Mouse (Mus musculus) brain, embryonic 18.5 days (tissue): ENCODE results near the gene Pcbd2.

Source experiments
- DNase-seq: peaks from one replicate; pipeline ENCODE4 v3.0.0-alpha.2; 2012; ENCODE audit warnings: low read depth, low spot score

Gene Pcbd2

DNA sequence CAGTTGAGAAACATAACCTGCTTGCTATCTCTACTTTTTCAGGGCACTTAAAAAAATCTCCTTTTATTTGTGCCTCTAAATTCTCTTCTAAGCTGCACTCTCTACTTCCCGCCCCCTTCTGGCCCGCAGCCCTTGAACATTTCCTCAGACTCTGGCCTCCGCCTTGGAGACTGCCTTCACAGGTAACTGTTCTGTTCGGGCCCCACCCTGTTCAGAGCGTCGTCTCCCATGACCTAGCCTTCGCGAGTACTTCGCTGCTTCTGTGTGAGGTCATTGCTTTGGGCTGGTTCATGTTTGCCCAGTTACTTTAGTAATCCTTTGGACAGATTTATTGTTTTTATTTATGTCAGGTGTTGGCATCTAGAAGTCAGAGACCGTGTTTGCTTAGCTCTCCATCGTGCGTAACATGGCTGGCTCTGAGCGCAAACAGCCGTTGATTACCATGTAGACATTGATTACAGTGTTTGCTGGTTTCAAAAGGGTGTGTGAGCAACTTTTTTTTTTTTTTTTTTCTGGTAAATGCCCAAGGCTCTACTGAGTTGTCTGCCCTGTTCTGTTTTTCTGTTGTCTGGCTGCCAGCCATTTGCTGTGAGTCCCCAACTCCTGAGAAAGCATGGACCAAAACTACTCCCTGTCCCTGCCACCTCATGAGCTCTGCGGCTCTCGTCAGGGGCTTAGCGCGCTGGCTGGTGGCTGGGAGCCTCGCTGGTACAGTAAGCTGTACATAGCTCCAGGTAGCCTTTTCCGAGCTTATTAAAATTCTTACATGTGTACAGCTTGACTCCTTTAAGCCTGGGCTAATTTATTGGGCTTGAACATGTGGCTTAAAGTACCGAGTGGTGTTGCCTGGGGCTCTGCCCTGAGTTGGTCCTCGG lies 6.7 kb downstream of the Pcbd2 start:
- DNase-seq, result no peak

DNA sequence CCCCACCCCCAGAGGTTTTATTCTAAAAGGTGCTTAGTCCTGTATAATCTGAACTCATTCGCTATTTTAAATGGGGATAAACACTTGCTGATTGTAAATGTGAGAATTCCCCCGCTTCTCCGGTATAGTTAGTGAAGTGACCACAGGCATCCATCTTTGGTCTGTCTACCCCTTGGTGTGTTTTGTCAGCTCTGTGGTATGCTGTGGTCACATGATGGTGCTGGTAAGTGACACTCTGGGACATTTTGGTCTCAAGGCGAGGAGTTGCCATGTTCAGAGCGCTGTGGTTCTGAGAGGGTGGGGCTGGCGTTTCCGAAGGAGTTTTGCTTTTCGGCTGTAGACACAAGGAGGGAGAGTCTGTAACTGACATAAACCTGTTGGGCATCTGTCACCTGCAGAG lies 10.7 kb downstream of the Pcbd2 start:
- DNase-seq, result no peak

DNA sequence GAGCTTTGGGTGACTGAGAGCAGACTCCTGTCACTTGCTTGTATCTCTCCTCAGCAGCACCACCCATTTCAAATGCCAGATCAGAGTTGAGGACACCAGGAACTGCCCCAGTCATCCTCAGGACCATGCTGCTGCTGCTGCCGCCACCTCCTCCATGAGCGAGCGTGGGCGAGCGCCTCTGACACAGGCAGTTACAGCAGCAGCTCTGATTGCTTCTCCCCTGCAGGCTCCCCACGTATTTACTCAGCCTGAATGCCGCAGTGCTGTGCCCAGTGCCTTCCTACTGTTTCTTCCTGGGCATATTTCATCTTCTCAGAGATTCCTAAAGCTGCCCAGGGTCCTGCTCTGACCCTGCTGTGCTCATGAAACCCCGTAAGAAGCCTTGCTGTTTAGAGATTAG lies 15.1 kb downstream of the Pcbd2 start:
- no peak for DNase-seq

DNA sequence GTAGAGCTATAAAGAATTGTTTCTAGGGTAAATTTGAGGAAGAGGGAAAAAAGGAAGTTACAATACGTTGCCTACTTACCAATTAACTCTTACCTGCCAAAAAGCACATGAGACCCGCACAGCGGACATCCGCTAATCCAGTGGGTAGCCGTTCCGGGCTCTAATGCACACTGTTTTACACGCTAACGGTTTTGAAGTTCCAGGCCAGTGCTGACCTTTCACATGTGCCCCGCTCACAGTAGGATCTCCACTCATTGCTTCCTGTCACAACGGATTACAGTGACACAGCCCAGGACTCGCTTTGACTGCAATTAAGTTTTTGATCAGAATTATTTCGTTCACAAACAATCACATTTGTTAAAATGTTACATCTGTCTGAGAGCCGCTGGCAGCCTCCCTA lies 27.2 kb downstream of the Pcbd2 start:
- no peak for DNase-seq

DNA sequence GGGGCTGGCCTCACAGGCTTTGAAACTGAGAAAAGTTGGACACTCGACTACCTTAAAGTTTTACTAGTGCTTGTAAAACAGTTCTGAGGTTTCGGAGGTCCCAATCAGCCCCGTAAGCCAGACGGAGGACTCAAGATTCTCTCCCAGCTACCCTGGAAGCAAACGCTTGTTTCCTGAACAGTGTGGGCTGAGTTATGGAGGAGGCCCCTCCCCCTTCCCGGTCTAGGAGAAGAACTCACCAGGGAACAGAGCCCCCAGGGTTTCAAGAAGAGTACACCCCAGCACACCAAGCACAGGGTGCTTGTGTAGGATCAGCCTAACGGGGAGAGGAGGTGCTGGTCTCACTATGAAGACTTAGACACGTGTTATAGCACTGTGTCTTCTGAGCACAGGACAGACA lies 29.6 kb downstream of the Pcbd2 start:
- no peak for DNase-seq

DNA sequence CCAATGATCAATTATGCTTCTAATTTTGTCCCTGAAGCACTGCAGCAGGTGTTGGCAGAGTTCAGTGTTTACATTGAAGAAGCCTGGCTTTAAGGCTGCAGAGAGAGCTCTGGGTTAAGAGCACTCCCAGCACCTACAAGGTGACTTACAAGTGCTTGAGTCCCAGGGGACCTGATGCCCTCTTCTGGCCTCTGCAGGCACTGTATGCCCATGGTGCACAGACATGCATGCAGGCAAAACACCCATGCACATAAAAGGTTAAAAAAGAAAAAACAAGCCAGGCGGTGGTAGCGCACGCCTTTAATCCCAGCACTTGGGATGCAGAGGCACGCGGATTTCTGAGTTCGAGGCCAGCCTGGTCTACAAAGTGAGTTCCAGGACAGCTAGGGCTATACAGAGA lies 30.5 kb downstream of the Pcbd2 start:
- no peak for DNase-seq

DNA sequence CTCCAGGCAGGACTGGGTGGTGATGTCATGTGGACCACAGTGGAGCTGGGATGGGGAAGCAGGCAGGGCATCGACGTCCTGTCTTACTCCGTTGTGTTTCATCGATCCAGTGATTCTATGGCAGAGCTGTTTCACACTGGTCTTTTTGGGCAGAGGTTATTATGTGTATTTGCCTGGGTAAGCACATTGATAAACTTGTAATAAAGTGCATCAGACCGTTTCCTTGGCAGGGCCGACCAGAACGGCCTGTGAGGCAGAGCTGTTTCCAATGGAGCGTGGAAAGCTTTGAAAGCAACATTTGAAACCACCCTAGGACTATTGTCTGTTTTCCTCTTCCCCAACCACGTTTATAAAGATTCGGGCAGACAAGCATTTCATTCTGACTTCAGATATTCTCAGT lies 33.4 kb downstream of the Pcbd2 start:
- no peak for DNase-seq

DNA sequence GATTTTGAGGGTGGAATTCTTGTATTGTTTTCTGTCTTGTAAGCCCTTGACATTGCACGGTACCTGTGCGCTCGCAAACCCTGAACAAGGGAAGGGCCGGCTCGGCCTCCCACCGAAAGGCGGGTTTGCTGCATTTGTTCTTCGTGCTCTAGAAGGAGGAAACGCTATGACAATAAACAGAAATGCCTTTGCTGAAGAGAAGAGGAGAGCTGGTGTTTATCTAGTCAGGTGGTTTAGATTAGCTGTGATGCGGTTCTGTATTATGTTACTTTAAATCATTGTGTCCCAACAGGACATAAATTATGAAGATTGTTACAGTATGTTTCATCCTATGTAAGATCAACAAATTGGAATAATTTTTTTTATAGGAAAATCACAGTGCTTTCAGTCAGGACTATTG lies 34.3 kb downstream of the Pcbd2 start:
- DNase-seq, result no peak

DNA sequence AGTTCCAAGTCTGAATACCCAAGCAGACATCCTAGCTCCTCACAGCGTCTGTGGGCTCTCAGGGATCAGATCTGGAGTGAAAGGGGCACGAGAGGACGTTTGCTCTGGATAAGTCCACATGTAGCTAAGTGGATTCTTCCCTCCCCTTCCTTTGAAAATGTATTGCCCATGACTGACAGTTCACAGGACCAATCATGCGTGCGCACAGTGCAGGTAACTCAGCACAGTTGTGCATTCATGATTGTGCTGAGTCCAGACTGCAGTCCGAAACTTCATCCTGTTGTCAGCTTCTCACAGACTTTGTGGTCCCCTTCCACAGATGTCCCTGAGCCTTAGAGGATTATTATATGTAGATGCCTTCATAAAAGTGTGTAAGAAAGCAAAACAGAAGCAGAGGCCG lies 47.2 kb downstream of the Pcbd2 start:
- DNase-seq, result no peak

DNA sequence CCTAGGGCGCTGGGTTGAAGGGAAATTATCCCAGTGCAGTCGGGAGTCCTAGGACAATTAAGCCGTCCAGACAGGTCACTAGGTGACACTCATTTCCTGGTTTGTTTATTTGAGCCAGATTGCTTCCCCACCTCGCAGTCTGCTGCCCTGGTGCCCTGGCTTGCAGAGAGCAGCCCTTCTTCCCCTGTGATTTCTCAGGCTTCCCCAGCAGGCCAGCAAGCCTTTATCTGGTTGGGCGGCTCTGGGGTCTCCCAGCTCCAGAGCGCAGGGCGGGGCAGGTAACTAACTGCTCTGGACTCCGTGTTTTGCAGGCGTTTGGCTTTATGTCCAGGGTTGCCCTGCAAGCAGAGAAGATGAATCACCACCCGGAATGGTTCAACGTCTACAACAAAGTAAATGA lies 47.9 kb downstream of the Pcbd2 start:
- no peak for DNase-seq

DNA sequence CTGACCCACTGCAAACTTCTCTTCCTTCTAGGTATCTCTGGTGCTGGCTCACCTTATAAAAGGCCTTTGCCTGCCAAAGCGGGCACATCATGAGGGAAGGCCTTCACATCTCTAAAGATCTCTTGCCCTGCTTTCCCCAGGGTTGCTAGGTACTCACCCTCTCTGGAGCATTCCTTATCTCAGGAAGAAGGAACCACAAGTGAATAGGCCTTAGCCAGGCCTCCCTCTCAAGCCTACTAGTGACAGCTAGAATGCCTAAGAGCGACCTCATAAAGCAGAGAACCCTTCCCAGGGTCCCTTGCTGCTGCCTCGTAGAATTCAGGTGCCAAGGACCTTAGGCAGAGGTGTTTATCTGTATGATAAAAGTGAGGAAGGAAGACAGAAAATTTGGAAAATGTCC lies 57.1 kb downstream of the Pcbd2 start, which contains the start of gene Catsper3:
Gene Catsper3, plus strand, starts transcription at position 301 of the 400 bp plus-strand sequence.
- no peak for DNase-seq

DNA sequence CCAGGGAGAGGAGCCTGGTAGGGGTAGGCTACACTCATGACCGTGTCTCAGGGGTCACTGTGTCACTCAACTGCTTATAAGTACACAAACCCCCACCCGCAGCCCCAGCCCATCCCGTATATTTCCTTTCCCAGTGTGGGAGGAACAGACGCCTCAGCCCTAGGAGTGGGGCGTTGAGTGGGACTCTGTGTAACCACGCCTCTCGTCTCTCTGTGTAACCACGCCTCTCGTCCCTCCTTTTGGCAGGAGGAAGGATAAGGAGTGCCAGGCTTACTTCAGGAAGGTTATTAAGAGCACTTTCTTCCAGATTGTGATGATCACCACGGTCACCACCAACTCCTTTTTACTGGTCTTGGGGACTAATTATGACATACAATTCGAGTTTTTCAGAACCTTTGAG lies 59.0 kb downstream of the Pcbd2 start:
- DNase-seq, result no peak

DNA sequence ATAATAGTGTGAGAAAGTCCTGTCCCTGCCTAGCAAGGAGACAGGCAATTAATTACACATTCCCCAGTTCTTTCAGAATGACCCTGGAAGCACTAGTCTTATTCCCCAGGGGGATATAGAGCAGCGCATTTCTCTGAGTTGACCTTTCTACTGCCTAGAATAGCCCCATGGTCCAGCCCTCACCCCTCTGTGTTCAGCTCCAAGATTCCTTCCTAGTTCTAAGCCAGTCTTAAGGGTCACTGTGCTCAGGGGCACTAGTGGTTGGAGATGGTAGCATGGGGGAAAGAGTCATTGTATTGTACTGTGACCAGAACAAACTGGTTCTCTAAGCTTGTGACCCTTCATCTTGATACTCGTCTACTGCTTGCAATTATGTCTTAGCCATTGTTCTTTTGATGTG lies 74.1 kb downstream of the Pcbd2 start:
- no peak for DNase-seq

DNA sequence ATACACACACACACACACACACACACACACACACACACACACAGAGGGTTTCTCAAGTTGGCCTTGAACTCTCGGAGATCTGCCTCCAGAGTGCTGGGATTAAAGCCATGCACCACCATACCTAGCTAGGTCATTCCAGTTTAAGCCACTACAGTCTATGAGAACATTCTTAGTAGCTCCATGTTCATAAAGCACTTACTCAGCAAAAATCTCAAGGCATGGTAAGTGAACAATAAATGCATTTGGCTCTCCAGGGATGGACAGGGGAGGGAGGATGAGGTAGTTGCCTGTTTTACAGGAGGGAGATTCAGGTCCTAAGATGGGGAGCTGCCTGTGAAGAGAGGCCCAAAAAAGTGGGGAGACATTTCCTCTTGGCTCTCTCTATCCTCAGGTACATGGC lies 76.8 kb downstream of the Pcbd2 start:
- DNase-seq, result no peak

DNA sequence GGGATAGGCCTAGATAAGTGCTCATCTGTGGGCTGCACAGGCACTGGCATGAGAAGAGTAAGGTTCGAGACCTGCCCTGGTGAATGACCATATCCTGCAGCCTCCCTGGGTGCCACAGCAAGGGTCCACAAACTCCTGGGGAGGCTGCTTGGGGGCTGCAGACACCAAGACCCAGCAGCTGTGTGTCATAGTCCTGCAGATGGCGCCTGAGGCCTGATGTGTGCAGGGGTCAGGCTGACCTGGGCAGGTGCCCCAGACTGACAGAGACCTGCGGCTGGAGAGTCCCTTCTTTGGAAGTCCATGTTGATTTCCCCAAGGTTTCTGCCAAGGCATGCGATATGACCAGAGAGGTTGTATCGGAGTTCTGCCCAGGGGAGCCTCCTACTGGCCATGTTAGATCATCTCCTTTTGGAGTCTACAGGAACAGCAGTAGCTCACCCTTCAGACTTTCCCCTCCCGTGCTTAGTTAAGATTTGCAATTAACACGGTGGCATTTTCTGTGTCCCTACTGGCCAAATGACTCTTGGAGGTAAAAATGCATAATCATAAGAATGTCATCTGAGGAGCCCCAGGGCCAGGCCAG lies 82.0 kb downstream of the Pcbd2 start:
- DNase-seq, result no peak

DNA sequence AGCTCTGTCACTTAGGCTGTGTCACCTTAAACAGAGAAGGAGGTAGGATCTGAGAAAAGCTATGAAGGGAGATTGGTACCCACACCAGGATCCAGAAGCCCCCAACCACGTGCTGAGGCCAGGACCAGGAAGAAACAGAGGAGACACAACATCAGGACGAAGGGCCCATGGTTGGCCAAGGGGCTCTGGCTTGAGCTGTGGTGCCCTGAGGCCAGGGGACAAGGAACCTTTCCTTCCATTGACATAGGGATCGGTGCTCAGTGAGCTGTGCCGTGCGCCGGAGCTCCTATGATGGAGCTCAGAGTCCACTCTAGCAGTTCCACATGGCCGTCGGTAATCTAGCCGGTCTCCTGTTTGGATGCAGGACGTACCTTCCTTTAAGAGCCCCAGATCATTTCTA lies 82.5 kb downstream of the Pcbd2 start:
- no peak for DNase-seq

DNA sequence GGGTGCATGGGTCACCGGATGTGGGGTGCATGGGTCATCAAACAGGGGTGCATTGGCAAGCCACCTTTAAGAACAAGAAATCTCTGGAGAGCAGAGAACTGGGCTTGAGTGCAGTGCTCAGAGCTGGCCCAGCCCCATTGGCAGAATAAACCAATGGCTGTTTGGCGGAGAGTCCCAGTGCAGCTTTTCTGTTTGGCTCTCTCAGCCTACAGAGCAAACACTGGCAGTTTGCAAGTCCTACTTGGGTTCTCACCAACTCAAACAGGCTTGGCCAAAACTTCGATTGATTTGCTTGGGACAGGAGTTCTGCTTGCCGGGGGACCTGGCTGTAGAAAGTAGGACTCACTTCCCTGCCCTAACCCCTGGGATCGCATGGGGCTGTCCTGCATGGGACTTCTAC lies 83.8 kb downstream of the Pcbd2 start:
- DNase-seq, result no peak

DNA sequence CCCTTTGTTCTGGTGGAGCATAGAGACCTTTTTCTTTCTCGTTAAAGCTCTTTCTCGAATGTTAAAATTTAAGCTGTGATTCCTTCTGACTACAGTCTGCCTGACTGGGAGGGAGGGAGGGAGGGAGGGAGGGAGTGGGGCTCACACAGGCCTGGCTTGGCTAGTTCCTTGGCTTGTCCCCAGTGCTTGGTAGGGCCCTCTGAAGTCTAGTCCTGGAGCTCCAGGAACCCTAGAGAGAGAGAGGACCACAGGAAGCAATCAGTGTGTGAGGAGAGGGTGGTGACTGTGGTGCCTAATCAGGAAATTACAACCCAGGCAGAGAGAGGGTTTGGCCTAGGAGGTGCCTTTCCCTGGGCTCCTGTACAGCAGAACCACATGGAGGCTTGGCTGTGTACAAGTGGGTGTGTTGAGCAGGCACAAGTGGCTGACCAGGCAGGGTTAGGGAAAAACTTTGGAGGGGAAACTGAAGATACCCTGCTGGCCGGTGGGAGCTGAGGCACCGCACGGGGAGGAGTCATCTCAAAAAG lies 86.4 kb downstream of the Pcbd2 start:
- no peak for DNase-seq

DNA sequence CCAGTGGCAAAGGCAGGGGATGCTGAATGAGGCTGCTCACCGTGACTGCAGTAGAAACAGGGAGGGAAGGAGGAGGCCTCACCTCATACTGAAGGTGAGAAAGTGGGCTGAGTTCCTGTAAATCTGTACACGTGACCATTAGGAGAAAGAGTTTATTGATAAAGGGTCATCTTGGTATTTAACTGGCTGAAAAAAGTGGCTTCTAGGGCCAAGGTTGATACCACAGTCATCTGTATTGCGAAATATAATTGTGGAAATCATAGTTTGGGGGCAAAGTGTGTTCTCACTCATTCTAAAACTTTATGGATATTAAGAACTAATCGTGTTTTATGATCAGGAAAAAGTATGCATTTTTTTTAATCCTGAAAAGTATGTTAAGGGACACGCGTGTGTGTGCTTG lies 87.7 kb downstream of the Pcbd2 start:
- no peak for DNase-seq

DNA sequence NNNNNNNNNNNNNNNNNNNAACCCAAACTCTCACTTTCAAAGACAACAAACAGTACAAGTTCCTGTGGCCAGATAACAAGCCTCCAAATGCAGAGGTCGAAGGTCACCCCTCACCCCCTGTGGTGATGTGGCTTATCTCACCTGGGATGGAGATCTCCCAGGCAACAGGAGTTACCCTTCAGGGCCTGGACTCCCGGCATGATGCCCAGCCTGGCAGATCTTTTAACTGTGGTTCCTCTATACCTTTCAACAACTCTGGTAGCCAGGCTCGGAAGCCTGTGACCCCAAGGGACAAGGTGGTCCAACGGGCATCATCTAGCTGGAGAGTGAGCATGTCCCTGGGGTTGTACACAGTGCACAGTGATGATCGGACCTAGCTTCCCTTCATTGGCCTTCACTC lies 95.3 kb downstream of the Pcbd2 start:
- DNase-seq, result no peak

DNA sequence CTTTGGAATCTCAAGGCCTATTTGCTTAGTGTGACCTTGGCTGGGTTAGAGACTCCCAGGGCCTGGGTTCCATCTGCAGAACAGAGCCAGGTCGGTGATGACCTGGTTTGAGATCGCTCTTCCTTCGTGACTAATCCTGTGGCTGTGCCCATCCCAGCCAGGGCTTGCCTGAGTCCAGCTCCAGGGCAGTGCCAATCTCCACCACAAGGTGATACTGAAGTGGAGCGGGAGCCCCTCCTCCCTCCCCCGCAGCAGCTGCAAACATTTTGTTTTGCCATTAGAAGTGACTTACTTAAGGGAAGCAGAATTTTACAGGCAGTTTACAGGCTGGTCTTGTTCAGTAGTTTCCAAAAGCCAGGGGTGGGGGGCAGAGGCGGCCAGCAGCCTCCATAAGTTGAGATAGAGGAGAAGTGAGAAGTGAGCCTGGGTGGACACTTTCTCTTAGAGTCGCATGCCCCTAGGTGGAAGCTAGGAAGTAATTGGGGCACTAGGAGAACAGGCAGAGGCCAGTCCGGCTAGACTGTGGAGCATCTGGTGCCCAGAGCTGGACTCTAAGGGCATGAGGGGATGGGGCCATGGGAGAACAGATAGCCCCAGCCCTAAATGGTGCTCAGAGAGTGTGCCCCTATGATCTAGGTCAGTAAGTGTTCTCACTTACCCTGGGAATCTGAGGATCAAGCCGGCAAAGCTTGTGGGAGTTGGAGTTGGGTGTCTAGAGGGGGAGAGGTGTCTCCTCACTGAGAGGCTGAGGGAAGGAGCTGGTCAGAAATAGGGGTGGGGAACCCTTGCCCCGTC lies 97.2 kb downstream of the Pcbd2 start:
- DNase-seq, result no peak

DNA sequence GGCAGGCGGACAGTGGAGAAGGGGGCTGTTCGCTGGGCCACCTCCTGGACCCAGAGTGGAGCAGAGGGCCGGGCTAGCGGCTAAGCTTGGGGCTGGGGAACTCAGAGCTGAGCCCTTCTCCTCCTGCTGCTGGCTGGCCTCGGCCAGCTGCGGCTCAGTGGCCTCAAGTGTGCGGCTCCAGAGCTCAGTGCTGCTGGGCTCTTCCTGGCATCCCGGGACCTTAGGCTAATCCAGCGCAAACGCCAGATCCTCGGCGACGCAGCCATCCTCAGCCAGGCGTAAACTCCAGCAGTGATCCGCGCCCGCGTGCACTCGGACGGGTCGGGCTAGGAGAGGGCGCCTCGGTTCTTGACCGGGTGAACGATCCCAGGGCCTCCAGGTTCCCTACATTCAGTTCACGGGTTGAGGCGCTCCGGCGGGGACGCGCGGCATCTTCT lies 98.1 kb downstream of the Pcbd2 start:
- DNase-seq, result no peak
